Mouse (Mus musculus) urinary bladder, postnatal 36 days (tissue): ENCODE measurements at regions not wholly inside any gene's neighbourhood (a gene's known extent, or its start where the extent isn't known, plus 50 kb on each side); places are given as distances from the start of the nearest gene placed in this dataset.

ENCODE experiments used
- DNase-seq, 2 experiments: peaks; one replicate each; pipeline ENCODE4 v3.0.0; 2022; ENCODE audit warnings: low spot score in 2 of 2, mixed read lengths in 1 of 2

DNA sequence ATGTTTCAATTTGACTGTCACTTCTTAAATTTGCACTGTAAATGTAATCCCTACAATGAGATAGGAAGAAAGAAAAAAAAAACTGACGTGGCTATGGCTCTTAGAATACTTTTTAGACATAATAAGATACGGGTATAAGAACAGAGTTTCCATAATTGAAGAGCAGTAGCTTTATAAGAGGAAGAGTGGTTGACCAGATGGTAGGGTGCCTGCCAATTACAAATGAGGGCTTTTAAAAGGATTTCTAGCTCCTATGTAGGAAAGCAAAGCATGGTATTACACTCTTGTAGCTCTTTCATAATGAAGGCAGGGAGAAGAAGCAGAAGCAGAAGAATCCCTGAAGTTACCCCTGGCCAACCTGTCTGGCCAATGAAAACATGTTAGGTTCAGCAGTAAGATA, 239.7 kb upstream of the Car10 start:
- DNase-seq = no peak

DNA sequence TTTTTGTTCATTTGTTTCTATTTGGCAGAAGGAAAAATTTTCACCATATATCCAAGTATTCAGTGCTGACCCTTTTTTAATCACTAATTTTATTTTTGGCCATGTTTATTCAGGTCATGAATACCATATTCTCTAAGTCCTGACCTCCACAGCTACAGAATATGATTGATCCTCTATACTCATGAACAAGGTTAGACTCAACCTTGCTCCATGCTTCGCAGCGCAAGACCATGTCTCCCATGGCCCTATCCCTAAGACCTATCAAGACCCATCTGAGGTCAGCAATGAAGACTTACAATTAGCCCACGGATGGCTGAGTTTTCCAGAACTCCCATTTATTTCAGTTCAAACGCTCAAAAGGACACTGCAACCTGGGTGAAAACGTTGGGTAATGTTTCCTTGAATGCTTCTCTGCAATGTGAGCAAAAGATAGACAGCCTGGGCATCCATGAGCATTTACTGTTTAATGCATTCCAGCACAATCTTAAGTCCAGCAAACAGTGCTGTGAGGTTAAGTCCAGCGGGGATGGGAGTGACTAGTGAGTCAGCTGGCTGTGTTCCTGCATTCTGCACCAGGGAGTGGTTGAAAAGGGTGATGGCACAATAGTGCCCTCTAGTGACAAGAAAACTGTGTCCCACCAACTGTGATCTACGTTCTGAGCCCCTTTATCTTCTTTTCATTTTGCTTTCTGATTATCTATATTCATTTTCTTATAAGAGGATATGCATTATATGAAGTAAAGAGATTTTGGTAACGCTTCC, 208.0 kb upstream of the Car10 start:
- DNase-seq = peak; percentile 30 to 57

DNA sequence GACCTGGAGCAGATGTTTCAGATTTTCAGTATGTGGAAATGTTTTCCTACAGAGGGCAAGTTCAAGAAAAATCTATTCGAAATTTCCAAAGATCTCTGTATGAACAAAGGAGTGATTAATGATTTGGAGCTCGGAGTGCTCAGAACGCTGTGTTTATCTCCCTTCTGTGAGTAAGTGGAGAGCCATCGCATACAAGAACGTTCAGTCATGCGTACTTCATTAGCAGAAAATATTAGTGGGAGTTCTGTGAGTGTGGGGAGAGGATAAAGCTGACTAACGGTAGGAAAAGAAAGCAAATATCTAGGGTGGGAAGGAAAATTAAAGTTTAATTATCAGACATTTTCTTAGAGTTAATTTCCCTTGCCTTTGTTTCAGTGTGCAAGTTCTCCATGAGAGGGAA, 198.5 kb upstream of the Car10 start:
- DNase-seq = no peak
